Mouse (Mus musculus): ENCODE results near the gene Osbpl10.

Gene Osbpl10

GRCm38 (mm10) chr9:115215830-115216701, 237.7 kb downstream of the Osbpl10 start:
- no peak for DNase-seq (ENCODE audit: low spot score in 2 of 2)

- no peak for DNase-seq (ENCODE audit: low spot score in 2 of 2)
Observed at GRCm38 (mm10) chr9:115217984-115218383, 239.6 kb downstream of the Osbpl10 start.

GRCm38 (mm10) chr9:115220466-115220865, 242.1 kb downstream of the Osbpl10 start:
- DNase-seq (ENCODE audit: low spot score in 2 of 2), result no peak

GRCm38 (mm10) chr9:115221265-115221664, 242.9 kb downstream of the Osbpl10 start:
- no peak for DNase-seq (ENCODE audit: low spot score in 2 of 2)

- DNase-seq (ENCODE audit: low spot score in 2 of 2), result no peak
Observed at GRCm38 (mm10) chr9:115224744-115225354, 246.5 kb downstream of the Osbpl10 start.

GRCm38 (mm10) chr9:115229145-115229544, 250.8 kb downstream of the Osbpl10 start:
- no peak for DNase-seq (ENCODE audit: low spot score in 2 of 2)

- no peak for DNase-seq (ENCODE audit: low spot score in 2 of 2)
Observed at GRCm38 (mm10) chr9:115229676-115230075, 251.3 kb downstream of the Osbpl10 start.

GRCm38 (mm10) chr9:115230141-115230540, 251.8 kb downstream of the Osbpl10 start:
- DNase-seq (ENCODE audit: low spot score in 2 of 2), result no peak

GRCm38 (mm10) chr9:115231476-115231875, 253.1 kb downstream of the Osbpl10 start:
- no peak for DNase-seq (ENCODE audit: low spot score in 2 of 2)

- no peak for DNase-seq (ENCODE audit: low spot score in 2 of 2)
Observed at GRCm38 (mm10) chr9:115233721-115234120, 255.4 kb downstream of the Osbpl10 start.

- no peak for DNase-seq (ENCODE audit: low spot score in 2 of 2)
Observed at GRCm38 (mm10) chr9:115234561-115234960, 256.2 kb downstream of the Osbpl10 start.

GRCm38 (mm10) chr9:115236352-115236841, 258.0 kb downstream of the Osbpl10 start:
- DNase-seq (ENCODE audit: low spot score in 2 of 2), result no peak

GRCm38 (mm10) chr9:115237943-115238342, 259.6 kb downstream of the Osbpl10 start:
- DNase-seq (ENCODE audit: low spot score in 2 of 2), result no peak

- no peak for DNase-seq (ENCODE audit: low spot score in 2 of 2)
Observed at GRCm38 (mm10) chr9:115239861-115240260, 261.5 kb downstream of the Osbpl10 start.

GRCm38 (mm10) chr9:115243630-115244029, 265.3 kb downstream of the Osbpl10 start:
- DNase-seq (ENCODE audit: low spot score in 2 of 2), result no peak

GRCm38 (mm10) chr9:115245092-115245491, 266.7 kb downstream of the Osbpl10 start:
- no peak for DNase-seq (ENCODE audit: low spot score in 2 of 2)

- no peak for DNase-seq (ENCODE audit: low spot score in 2 of 2)
Observed at GRCm38 (mm10) chr9:115249145-115249544, 270.8 kb downstream of the Osbpl10 start.

- DNase-seq (ENCODE audit: low spot score in 2 of 2), result no peak
Observed at GRCm38 (mm10) chr9:115257733-115258286, 279.4 kb downstream of the Osbpl10 start.

- DNase-seq (ENCODE audit: low spot score in 2 of 2), result no peak
Observed at GRCm38 (mm10) chr9:115259866-115260265, 281.5 kb downstream of the Osbpl10 start.

GRCm38 (mm10) chr9:115260464-115260863, 282.1 kb downstream of the Osbpl10 start:
- no peak for DNase-seq (ENCODE audit: low spot score in 2 of 2)

GRCm38 (mm10) chr9:115261456-115261855, 283.1 kb downstream of the Osbpl10 start:
- no peak for DNase-seq (ENCODE audit: low spot score in 2 of 2)

- DNase-seq (ENCODE audit: low spot score in 2 of 2), result no peak
Observed at GRCm38 (mm10) chr9:115261896-115262295, 283.5 kb downstream of the Osbpl10 start.

GRCm38 (mm10) chr9:115271556-115271955, 293.2 kb downstream of the Osbpl10 start:
- DNase-seq (ENCODE audit: low spot score in 2 of 2), result no peak

Data from cerebellum, postnatal 4 days (tissue).